Mouse (Mus musculus): ENCODE results near the gene Npff. TPM values are rescaled to one million over a fixed set of nuclear protein-coding genes. Genes with fewer than 3 reads are reported as not detected.

Gene Npff
- total and polyA plus RNA-seq, 3 experiments: 1.8 to 5.5 TPM; not detected in 1

DNA sequence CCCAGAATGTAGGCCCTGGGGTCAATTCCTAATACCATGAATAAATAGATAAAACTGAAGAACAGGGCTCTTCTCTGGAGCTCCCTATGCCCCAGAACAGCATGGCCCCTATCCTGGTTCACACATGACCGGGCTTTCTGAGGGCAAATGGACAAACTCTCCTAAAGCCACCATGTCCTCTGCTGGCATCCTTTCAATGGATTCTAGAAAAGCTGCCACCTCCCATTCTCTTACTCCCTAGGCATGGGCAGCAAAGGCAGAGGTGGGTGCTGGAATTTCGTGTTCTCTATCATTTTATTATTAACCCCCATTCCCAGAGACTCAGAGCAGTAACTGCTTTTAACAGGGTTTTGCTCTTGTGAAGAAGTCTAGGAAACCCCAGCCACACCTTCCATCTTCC, 9.5 kb downstream of the Npff start:
- H3K9ac ChIP-seq (ENCODE audit: control insufficient read depth, low read depth, low read length, poor library complexity, severe bottlenecking): no peak overlapping the region
- no peak overlapping the region for H3K27ac ChIP-seq (ENCODE audit: control insufficient read depth, low read depth, low read length)
- H3K4me1 ChIP-seq (ENCODE audit: control insufficient read depth in 1 of 2, insufficient read depth in 2 of 2, low read length in 2 of 2): peaks cover 2 to 19% of the 10 kb centered on the region in 2 experiments; a peak in 3 of 4 replicates
- DNase-seq (ENCODE audit: low read depth, low spot score): no peak
- peaks cover 10% of the 10 kb centered on the region; the same call in 1 of the 2 replicates for H3K79me2 ChIP-seq (ENCODE audit: control insufficient read depth, insufficient read depth, low read length, poor library complexity)
- no peaks in the 10 kb centered on the region for H3K9me3 ChIP-seq (replicated peaks; ENCODE audit: insufficient read depth, low read length)
- H3K36me3 ChIP-seq (ENCODE audit: control insufficient read depth in 1 of 2, insufficient read depth in 2 of 2, low read length in 2 of 2): peaks cover 0 to 5% of the 10 kb centered on the region in 2 experiments; a peak in 2 of 4 replicates
- no peaks in the 10 kb centered on the region for H3K27me3 ChIP-seq (ENCODE audit: control insufficient read depth in 1 of 2, insufficient read depth in 2 of 2, low read length in 2 of 2)
- H3K4me3 ChIP-seq (ENCODE audit: control insufficient read depth in 1 of 2, insufficient read depth in 1 of 2, low read depth in 2 of 2, low read length in 2 of 2): no peak overlapping the region
- no peak for TF ChIP-seq MXI1 (IDR thresholded peaks at IDR 0.05; ENCODE audit: low read depth, low read length)
- no peak for TF ChIP-seq USF1 (IDR thresholded peaks at IDR 0.05; ENCODE audit: low read depth, low read length)
- no peak for TF ChIP-seq SMC3 (IDR thresholded peaks at IDR 0.05; ENCODE audit: low read depth, low read length)
- no peak for TF ChIP-seq ETS1 (IDR thresholded peaks at IDR 0.05; ENCODE audit: low read depth, low read length)
- no peak for TF ChIP-seq TCF12 (IDR thresholded peaks at IDR 0.05; ENCODE audit: low read depth, low read length)
- no peak for TF ChIP-seq MEF2A (IDR thresholded peaks at IDR 0.05; ENCODE audit: extremely low read depth, insufficient replicate concordance, low read depth, low read length, poor library complexity, severe bottlenecking)
- no peak for TF ChIP-seq CTCF (IDR thresholded peaks at IDR 0.05 in 2 of 3, conservative IDR thresholded peaks at IDR 0.05 in 1 of 3; ENCODE audit: control insufficient read depth in 1 of 3, insufficient read depth in 1 of 3, low read depth in 2 of 3, low read length in 3 of 3, poor library complexity in 1 of 3, severe bottlenecking in 1 of 3)
- TF ChIP-seq EP300 (IDR thresholded peaks at IDR 0.05; ENCODE audit: low read depth in 1 of 2, low read length in 2 of 2): no peak
- no peak for TF ChIP-seq CHD2 (IDR thresholded peaks at IDR 0.05; ENCODE audit: low read length)
- TF ChIP-seq GABPA (IDR thresholded peaks at IDR 0.05; ENCODE audit: low read depth, low read length): no peak
- TF ChIP-seq MAX (IDR thresholded peaks at IDR 0.05; ENCODE audit: low read length): no peak
- no peak for TF ChIP-seq MYB (IDR thresholded peaks at IDR 0.05; ENCODE audit: low read depth, low read length)

DNA sequence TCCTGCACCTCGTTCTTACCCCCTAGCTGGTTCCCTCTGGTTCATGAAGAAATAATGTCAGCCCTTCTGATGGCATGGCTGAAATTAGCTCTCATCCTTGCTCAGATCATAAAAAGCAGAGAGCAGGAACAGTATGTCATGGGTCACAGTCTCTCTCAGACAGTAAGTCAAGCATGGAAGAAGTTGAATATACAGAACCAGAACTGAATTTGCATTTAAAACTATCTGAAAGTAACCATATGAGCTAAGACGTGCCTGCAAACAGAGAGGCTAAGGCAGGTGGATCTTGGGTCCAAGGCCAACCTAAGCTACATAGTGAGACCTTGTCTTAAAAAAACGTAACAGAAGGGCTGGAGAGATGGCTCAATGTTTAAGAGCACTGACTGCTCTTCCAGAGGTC, 11.7 kb downstream of the Npff start:
- no peak overlapping the region for H3K27ac ChIP-seq (ENCODE audit: control insufficient read depth, low read depth, low read length)
- no peaks in the 10 kb centered on the region for H3K27me3 ChIP-seq (ENCODE audit: control insufficient read depth in 1 of 2, insufficient read depth in 2 of 2, low read length in 2 of 2)
- H3K9me3 ChIP-seq (replicated peaks; ENCODE audit: insufficient read depth, low read length): no peaks in the 10 kb centered on the region
- no peak for TF ChIP-seq NELFE (IDR thresholded peaks at IDR 0.05; ENCODE audit: low read depth, low read length)
- no peak for TF ChIP-seq MAX (IDR thresholded peaks at IDR 0.05; ENCODE audit: low read length)
- no peak for TF ChIP-seq JUND (IDR thresholded peaks at IDR 0.05; ENCODE audit: low read depth, low read length)
- no peak for TF ChIP-seq BHLHE40 (IDR thresholded peaks at IDR 0.05; ENCODE audit: borderline replicate concordance, low read depth, low read length)
- TF ChIP-seq UBTF (IDR thresholded peaks at IDR 0.05; ENCODE audit: borderline replicate concordance, insufficient read depth, low read depth, low read length): no peak
- TF ChIP-seq MXI1 (IDR thresholded peaks at IDR 0.05; ENCODE audit: low read depth, low read length): no peak
- no peak for TF ChIP-seq CHD2 (IDR thresholded peaks at IDR 0.05; ENCODE audit: low read length)
- no peak for TF ChIP-seq TCF12 (IDR thresholded peaks at IDR 0.05; ENCODE audit: low read depth, low read length)
- no peak for TF ChIP-seq TBP (IDR thresholded peaks at IDR 0.05; ENCODE audit: low read depth, low read length)
- TF ChIP-seq USF2 (IDR thresholded peaks at IDR 0.05; ENCODE audit: borderline replicate concordance in 1 of 2, insufficient read depth in 1 of 2, low read depth in 1 of 2, low read length in 2 of 2): no peak
- TF ChIP-seq ELF1 (IDR thresholded peaks at IDR 0.05; ENCODE audit: low read depth, low read length): no peak
- no peak for TF ChIP-seq ETS1 (IDR thresholded peaks at IDR 0.05; ENCODE audit: low read depth, low read length)
- H3K4me3 ChIP-seq (ENCODE audit: control insufficient read depth in 1 of 2, insufficient read depth in 1 of 2, low read depth in 2 of 2, low read length in 2 of 2): no peak overlapping the region
- no peak for DNase-seq (ENCODE audit: low read depth, low spot score)
- no peak overlapping the region for H3K9ac ChIP-seq (ENCODE audit: control insufficient read depth, low read depth, low read length, poor library complexity, severe bottlenecking)
- H3K79me2 ChIP-seq (ENCODE audit: control insufficient read depth, insufficient read depth, low read length, poor library complexity): no peaks in the 10 kb centered on the region
- H3K4me1 ChIP-seq (ENCODE audit: control insufficient read depth in 1 of 2, insufficient read depth in 2 of 2, low read length in 2 of 2): peaks cover 0 to 22% of the 10 kb centered on the region in 2 experiments; a peak in 2 of 4 replicates
- peaks cover 0 to 3% of the 10 kb centered on the region in 2 experiments; a peak in 2 of 4 replicates for H3K36me3 ChIP-seq (ENCODE audit: control insufficient read depth in 1 of 2, insufficient read depth in 2 of 2, low read length in 2 of 2)

All from MEL (cell line).